Mouse (Mus musculus) MEL (cell line): ENCODE data around the gene Zfp819.

Experiments
- CTCF ChIP-seq, 3 experiments: IDR thresholded peaks in 2 of 3; conservative IDR thresholded peaks in 1 of 3; 2 replicates each; pipeline ENCODE4 v1.5.1; 2011 to 2012; ENCODE audit warnings: low read length in 3 of 3, low read depth in 2 of 3, mild to moderate bottlenecking in 2 of 3, improper control_type of control experiment in 1 of 3, inconsistent platforms in 1 of 3, mixed read lengths in 1 of 3, moderate library complexity in 1 of 3; ENCODE audit not compliant: control insufficient read depth in 1 of 3, insufficient read depth in 1 of 3, poor library complexity in 1 of 3, severe bottlenecking in 1 of 3
- KAT2A ChIP-seq: conservative IDR thresholded peaks from 2 replicates; pipeline ENCODE4 v1.6.1; 2012; ENCODE audit warnings: low read depth, low read length, improper control_type of control experiment, inconsistent platforms
- RAD21 ChIP-seq: IDR thresholded peaks from 2 replicates; pipeline ENCODE4 v1.6.1; 2011; ENCODE audit warnings: mild to moderate bottlenecking, low read depth, low read length, improper control_type of control experiment
- RCOR1 ChIP-seq: IDR thresholded peaks from 2 replicates; pipeline ENCODE4 v1.6.1; 2012; ENCODE audit warnings: low read depth, mild to moderate bottlenecking, inconsistent platforms, low read length, improper control_type of control experiment
- TAL1 ChIP-seq: IDR thresholded peaks from 2 replicates; pipeline ENCODE4 v1.6.1; 2012; ENCODE audit warnings: mild to moderate bottlenecking, inconsistent platforms, low read length, moderate library complexity, mixed read lengths
- TBP ChIP-seq: IDR thresholded peaks from 2 replicates; pipeline ENCODE4 v1.8.0; 2011; ENCODE audit warnings: low read depth, low read length, improper control_type of control experiment
- TCF12 ChIP-seq: IDR thresholded peaks from 2 replicates; pipeline ENCODE4 v1.6.1; 2014; ENCODE audit warnings: low read depth, mild to moderate bottlenecking, inconsistent platforms, low read length, improper control_type of control experiment, moderate library complexity
- USF1 ChIP-seq: IDR thresholded peaks from 2 replicates; pipeline ENCODE4 v1.6.1; 2014; ENCODE audit warnings: low read depth, mild to moderate bottlenecking, inconsistent platforms, low read length, improper control_type of control experiment, moderate library complexity

GRCm38 (mm10) chr7:43656232-43656631 lies 49.3 kb downstream of the Zfp819 start:
- TF ChIP-seq TCF12, result no peak
- no peak for TF ChIP-seq RAD21
- TF ChIP-seq CTCF (IDR thresholded peaks at IDR 0.05 in 2 of 3, conservative IDR thresholded peaks at IDR 0.05 in 1 of 3; ENCODE audit: control insufficient read depth in 1 of 3, insufficient read depth in 1 of 3, low read depth in 2 of 3, low read length in 3 of 3, poor library complexity in 1 of 3, severe bottlenecking in 1 of 3), result no peak
- no peak for TF ChIP-seq USF1
- no peak for TF ChIP-seq KAT2A
- TF ChIP-seq RCOR1, result no peak
- TF ChIP-seq TAL1, result no peak
- no peak for TF ChIP-seq TBP
